Mouse (Mus musculus) C3H10T1/2 (cell line): ENCODE data around the gene Mtrf1l. TPM values are rescaled to one million over a fixed set of nuclear protein-coding genes. Genes with fewer than 3 reads are reported as not detected.

Experiments
- polyA plus RNA-seq, 2 experiments: library from polyadenylated mRNA; unstranded; fragments of >200 nt; fragmentation: generic; extraction: Trizol; gene quantifications; one replicate each; pipeline ENCODE4 v1.2.1; 2012; ENCODE audit warnings: missing spikeins in 2 of 2

Gene Mtrf1l
- 1 to 10 TPM in 1 of 2 experiments, under 1 TPM in 1; 0.34 to 4.5 TPM for polyA plus RNA-seq

DNA sequence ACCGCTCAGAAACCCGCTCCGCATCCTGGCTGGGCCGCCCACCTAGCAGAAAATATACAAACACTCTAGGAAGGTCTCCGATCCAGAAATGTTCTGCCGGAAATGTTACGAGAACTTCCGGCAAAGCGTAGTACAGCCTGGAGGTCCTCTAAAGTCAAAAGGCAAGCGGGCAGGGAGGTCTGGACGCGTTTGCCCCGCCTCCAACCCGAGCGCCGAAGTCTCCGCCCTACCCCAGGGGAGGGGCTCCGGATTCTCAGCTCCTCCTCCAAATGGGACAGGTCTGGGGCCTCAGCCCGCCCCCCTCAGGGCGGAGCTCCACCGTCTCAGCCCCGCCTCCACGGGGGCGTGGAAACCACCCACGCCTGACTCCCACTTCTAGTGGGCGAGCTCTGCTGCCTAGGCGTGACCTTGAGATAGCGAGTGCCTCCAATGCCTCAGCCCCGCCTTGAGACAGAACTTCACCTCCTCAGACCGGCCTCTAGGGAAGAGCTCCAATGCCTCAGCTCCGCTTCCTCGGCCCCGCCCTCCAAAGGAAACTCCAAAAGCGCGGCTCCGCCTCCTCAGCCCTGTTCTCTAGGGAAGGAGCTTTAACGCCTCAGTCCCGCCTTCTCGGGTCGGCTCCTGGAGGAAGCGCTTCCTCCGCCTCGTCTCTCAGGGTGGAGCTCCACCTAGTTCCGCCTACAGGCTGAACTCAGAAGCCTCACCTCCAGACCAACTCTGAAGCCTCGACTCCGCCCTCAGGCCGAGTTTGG is at the start of gene Mtrf1l:
Mtrf1l (minus strand) TSS at position 171 of the 752 bp plus-strand sequence.

DNA sequence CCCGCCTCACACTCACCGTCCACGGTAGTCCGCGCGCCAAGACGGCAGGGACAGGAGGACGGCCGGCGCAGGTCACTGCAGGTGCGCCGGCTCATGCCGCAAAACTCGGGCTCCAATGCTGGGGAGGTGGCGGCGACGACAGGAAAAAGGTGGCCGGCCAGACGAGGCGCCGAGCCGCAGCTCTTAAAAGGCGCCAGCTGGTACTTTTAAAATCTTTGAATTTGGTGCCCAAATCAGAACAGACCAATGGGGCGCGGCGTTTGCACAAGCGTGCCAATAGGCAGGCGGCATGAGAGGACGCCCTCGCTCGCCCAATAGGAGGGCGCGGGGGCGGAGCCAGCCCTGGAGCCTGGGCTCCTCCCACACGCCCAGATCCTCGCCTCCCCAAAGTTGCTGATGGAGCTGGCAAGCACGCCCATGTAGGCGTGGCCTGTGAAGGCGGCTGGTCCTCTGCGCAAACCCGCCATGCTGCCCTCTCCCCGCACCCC is 18.4 kb downstream of the Mtrf1l start, which contains the start of gene Fbxo5:
Fbxo5 (minus strand) TSS at position 358 of the 488 bp plus-strand sequence.

Other genes with a start within 250 kb of the Mtrf1l start
- under 1 TPM in 1 of 2 experiments, not detected in 1; 0.14 TPM for gene Myct1, start 230.1 kb downstream of the Mtrf1l start, polyA plus RNA-seq
- under 1 TPM in 1 of 2 experiments, not detected in 1; 0.02 TPM for gene Vip, start 184.7 kb downstream of the Mtrf1l start, polyA plus RNA-seq
- gene Fbxo5, start 18.3 kb downstream of the Mtrf1l start, polyA plus RNA-seq = 10 to 100 TPM in 1 of 2 experiments, 1 to 10 TPM in 1; 2.3 to 11.6 TPM
- 1 to 10 TPM; 4.2 to 8.0 TPM for gene Rgs17, start 98.5 kb upstream of the Mtrf1l start, polyA plus RNA-seq